Mouse (Mus musculus) hindbrain, embryonic 10.5 days (tissue): ENCODE results near the gene St8sia1. TPM values are rescaled to one million over a fixed set of nuclear protein-coding genes. Genes with fewer than 3 reads are reported as not detected.

Experiments
- DNase-seq: peaks from one replicate; pipeline ENCODE4 v3.0.0-alpha.2; 2017; ENCODE audit warnings: low spot score
- H3K27ac ChIP-seq: fragments of 300-500 bp; sonication (generic); 2 replicates; pipeline ENCODE4 v1.5.1; 2016; ENCODE audit warnings: mild to moderate bottlenecking, moderate library complexity
- H3K27me3 ChIP-seq: fragments of 300-500 bp; sonication (generic); 2 replicates; pipeline ENCODE4 v1.6.1; 2016; ENCODE audit warnings: mild to moderate bottlenecking; ENCODE audit not compliant: poor library complexity, insufficient read depth, severe bottlenecking
- H3K36me3 ChIP-seq: fragments of 300-500 bp; sonication (generic); 2 replicates; pipeline ENCODE4 v1.6.1; 2016; ENCODE audit warnings: mild to moderate bottlenecking, moderate library complexity
- H3K4me1 ChIP-seq: fragments of 300-500 bp; sonication (generic); replicated peaks from 2 replicates; pipeline ENCODE4 v1.6.1; 2016; ENCODE audit warnings: mild to moderate bottlenecking
- H3K4me3 ChIP-seq: fragments of 300-500 bp; sonication (generic); 2 replicates; pipeline ENCODE4 v1.5.1; 2016; ENCODE audit warnings: mild to moderate bottlenecking, moderate library complexity
- H3K9me3 ChIP-seq: fragments of 300-500 bp; sonication (generic); 2 replicates; pipeline ENCODE4 v1.6.1; 2016; ENCODE audit warnings: mild to moderate bottlenecking, moderate library complexity
- WGBS: fragments of 180-500 bp; shearing (Covaris S2); methylation state at CpG from one replicate; pipeline ENCODE4 v1.1.7; 2016; 5-methylcytosine and 5-hydroxymethylcytosine counted together
- polyA plus RNA-seq: library from polyadenylated mRNA; unstranded; fragments of >200 nt; fragmentation: Nextera tagmentation; extraction: Ambion mirVana; gene quantifications from 2 replicates; pipeline ENCODE4 v1.2.1, GENCODE M21; 2016

St8sia1 gene
- polyA plus RNA-seq, 1 experiment from 2014 or later, result 5.4 TPM

DNA sequence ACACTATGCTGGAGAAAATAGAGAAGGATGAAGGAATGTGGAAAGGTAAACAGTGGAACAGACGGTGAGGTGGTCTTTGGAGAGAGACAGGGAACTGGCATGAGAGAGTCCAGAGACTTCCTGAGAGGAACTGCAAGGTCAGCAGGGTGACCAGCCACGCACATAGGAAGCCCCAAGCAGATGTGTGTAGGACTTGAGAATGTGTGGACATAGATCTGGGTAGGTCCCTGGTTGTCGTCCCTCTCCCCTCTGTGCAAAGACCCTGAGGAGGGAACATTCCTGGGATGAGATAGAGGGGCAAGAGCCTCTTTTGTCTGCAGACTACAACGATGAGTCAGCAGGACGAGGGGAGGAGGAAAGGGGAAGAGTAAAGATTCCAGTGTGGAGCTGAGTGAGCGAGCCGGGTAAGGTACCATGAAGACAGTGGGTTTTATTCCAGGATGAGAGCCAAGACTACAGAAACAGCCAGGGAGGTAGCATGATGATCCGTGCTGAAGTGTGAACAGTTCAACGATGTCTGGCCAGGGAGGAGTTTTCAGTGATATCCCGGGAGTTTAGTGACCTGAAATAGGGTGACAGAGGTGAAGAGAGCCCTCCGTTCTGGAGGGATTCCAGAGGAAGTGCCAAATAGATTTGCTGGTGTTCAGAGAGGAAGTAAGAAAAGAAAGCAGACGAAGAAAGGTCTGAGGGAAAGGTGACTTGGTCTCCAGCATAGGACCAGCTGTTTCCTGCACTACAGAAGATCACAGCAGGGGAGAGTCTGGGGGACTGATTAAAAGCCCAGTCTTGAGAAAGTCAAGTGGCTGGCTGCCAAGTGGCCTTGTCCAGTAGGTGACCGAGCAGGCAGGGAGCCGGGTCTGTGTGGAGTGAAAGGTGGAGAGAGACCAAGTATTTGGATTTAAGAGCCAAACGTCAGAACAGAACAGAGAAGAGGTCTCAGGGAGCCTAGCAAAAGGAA, 85.2 kb downstream of the St8sia1 start:
- Histone ChIP-seq H3K27ac (peak overlapping the region; percentile 87), H3K4me3 (no peak overlapping the region), H3K4me1 (peaks cover 50% of the 10 kb centered on the region), H3K36me3 (no peaks in the 10 kb centered on the region; the same call in 1 of the 2 replicates), H3K27me3 (no peaks in the 10 kb centered on the region), H3K9me3 (no peaks in the 10 kb centered on the region)
- 43% methylated on average over 15 of the region's 15 CpGs for WGBS
- no peak for DNase-seq

DNA sequence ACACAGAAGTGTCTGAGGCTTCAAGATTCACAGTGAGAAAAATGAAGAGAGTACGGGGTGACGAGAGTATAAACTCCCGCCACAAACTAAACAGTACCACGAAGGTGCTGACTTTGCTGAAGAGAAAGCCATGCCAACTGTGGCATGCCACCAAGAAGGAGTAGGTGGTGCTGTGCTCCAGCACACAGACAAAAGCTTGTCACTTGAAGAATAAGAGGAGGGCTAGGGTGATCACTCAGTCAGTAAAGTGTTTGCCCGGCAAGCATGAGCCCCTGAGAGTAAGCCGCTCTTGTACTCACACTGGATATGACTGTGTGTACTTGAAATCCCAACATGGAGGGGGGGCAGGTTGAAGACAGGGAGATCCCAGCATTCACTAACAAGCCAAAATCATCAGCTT, 87.0 kb downstream of the St8sia1 start:
- no peaks in the 10 kb centered on the region for H3K9me3 ChIP-seq
- H3K27ac ChIP-seq, result peak overlapping the region; percentile 87
- no peaks in the 10 kb centered on the region for H3K27me3 ChIP-seq
- H3K4me1 ChIP-seq, result peaks cover 55% of the 10 kb centered on the region
- H3K36me3 ChIP-seq, result no peaks in the 10 kb centered on the region; the same call in 1 of the 2 replicates
- no peak overlapping the region for H3K4me3 ChIP-seq
- no peak for DNase-seq
- WGBS, result 51% methylated on average over 6 of the region's 6 CpGs

DNA sequence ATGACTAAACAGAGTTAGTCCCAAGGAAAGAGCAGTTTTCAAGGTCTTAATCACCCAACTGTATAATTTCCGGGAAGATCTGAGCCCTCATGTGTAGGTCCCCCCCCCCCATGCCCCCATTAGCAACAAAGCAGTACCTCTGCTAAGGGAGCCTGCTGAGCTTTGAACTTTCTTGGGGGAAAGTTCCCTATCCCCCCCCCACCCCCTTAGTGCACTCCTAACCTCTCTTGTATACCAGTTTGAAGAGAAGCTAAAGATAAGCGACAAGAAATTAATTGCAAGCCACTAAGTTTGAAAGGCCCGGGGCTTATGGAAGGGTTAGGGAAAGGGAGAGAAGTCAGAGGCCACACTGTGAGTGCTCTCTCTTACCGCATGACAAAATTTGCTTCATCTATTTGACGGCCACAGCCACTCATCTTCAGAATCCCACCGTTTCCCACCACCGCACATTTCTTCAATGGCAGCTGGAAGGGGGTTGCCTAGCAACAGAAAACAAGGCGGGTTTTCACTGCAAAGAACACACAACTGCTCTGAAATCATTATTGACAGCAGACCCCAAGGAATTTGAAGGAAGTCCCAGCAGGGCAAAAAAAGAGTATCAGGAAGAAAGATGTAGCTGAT, 87.9 kb downstream of the St8sia1 start:
- H3K4me1 ChIP-seq, result peaks cover 55% of the 10 kb centered on the region
- WGBS, result 13% methylated on average over 8 of the region's 8 CpGs
- no peaks in the 10 kb centered on the region for H3K27me3 ChIP-seq
- peak overlapping the region; percentile 87 for H3K27ac ChIP-seq
- H3K4me3 ChIP-seq, result 0 out of 2 replicates have a peak overlapping the region, but pooled peaks have one; percentile 2
- peak; percentile 85 for DNase-seq
- H3K9me3 ChIP-seq, result no peaks in the 10 kb centered on the region
- no peaks in the 10 kb centered on the region; the same call in 1 of the 2 replicates for H3K36me3 ChIP-seq

DNA sequence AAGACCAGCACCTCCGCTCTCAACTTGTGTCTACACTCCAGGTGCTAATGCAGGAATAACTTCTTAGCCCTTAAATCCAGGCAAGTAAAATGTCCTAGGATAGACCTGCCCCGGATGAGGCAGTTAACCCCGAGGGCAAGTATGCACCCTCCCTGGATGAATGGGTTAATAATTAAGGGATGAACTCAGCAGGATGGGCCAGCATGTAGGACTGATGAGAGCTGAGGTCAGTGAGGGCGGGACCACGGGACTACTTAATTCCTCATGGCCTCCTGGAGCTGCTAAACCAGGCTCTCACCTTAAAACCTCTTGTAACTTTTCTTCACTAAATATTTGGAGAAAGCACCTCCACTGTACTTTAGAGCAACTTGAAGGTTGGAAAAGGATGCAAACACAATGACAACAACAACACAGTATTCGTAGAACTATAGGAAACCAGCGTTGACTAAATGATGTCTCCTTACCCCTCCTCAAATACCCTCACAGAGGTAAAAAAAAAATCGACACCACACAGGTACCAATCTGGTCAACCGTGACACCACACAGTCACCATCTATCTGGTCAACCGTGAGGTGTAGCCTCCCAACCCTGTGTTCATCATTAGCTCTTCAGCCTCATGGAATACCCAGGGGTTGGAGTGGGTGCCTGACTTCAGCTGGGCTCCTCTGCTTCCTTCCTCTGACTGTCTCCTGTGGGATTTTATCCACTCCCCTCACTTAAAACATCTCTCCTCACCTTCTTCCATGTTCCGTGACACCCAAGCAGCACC, 90.3 kb downstream of the St8sia1 start:
- DNase-seq, result no peak
- 0 out of 2 replicates have a peak overlapping the region, but pooled peaks have one; percentile 16 for H3K27ac ChIP-seq
- H3K4me1 ChIP-seq, result peaks cover 46% of the 10 kb centered on the region
- H3K4me3 ChIP-seq, result no peak overlapping the region
- no peaks in the 10 kb centered on the region for H3K27me3 ChIP-seq
- WGBS, result 78% methylated on average over 11 of the region's 11 CpGs
- no peaks in the 10 kb centered on the region for H3K9me3 ChIP-seq
- H3K36me3 ChIP-seq, result no peaks in the 10 kb centered on the region; the same call in 1 of the 2 replicates

DNA sequence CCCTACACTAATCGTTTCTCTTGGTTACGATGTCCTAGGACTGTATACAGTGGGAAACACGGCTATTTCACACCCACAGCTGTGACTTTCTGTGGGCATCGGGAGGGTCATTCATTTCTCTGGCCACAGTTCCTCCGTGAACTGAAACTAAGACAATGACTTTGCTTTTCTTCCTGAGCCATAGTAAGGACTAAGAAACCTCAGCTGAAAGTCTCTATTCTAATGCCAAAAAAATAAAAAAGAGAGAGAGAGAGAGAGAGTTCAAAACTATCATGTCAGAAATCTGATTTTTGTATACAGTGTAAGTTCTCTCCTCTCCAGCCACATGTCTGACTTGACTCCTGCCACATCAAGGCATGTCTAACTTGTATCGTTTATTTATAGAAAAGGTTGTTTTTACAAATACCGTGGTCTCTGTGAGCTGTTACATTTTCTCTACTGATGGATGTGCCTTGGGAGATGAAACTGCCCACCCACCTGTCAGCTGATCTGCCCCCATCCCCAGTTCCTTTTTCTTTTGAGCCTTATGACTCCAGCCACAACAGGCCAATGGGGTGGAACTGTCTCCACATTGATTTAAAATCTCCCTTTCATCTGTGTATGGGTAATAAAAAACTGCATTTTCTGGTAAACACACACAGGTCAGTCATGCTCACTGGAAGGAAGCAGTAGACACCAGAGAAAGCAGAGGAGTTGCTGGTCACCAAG, 94.4 kb downstream of the St8sia1 start:
- no peak overlapping the region for H3K4me3 ChIP-seq
- no peaks in the 10 kb centered on the region for H3K9me3 ChIP-seq
- no peaks in the 10 kb centered on the region for H3K27me3 ChIP-seq
- DNase-seq, result no peak
- WGBS, result 83% methylated on average over 7 of the region's 7 CpGs
- peaks cover 33% of the 10 kb centered on the region for H3K4me1 ChIP-seq
- no peaks in the 10 kb centered on the region; the same call in 1 of the 2 replicates for H3K36me3 ChIP-seq
- H3K27ac ChIP-seq, result peak overlapping the region; percentile 62

DNA sequence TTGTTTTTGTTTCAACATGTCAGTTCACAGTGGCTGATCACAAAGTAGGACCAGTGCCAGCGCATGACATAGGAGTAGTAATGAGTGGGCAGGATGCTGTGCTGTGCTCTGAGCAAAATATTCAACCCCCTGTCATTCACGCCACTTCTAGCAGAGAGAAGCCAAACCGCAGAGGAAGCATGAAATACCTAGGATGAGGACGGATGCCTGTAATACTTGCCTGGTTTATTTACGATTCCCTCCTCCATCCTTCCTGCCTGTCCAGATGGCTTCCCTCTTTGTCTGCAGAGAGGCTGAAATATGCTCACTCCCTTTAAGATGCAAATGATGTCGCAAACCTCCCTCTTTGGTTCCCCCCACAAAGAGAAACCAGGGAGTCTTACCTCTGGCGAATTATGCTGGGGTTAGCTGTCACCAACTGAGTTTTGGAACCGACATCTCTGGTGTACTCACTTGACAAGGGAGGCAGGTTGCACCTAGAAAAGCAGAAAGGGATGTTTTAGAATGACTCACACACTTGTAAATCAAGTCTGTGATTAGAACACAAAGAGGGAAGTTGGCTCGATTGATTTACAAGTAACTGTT, 96.7 kb downstream of the St8sia1 start:
- WGBS, result 22% methylated on average over 9 of the region's 9 CpGs
- Histone ChIP-seq H3K27ac (peak overlapping the region; percentile 88), H3K27me3 (no peaks in the 10 kb centered on the region), H3K36me3 (peaks cover 4% of the 10 kb centered on the region; the same call in 1 of the 2 replicates), H3K4me1 (peaks cover 28% of the 10 kb centered on the region), H3K4me3 (0 out of 2 replicates have a peak overlapping the region, but pooled peaks have one; percentile 9), H3K9me3 (no peaks in the 10 kb centered on the region)
- peak; percentile 52 for DNase-seq

DNA sequence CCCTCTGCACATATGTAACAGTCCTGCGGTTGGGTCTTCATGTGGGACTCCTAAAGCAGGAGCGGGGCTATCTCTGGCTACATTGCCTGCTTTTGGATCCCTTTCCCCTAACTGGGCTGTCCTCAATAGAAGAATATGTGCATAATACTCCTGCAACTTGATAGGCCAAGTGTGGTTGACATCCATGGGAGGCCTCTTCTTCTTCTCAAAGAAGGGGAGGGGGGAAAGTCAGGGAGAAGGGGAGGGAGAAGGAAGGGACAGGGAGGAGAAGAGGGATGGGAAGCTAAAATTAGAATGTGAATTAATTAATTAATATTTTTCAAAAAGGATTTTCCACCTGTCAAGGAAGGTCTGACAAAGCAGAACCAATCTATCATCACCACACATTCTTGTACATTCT, 97.2 kb downstream of the St8sia1 start:
- WGBS, result 97% methylated on average over 2 of the region's 2 CpGs
- peaks cover 28% of the 10 kb centered on the region for H3K4me1 ChIP-seq
- H3K36me3 ChIP-seq, result peaks cover 9% of the 10 kb centered on the region; the same call in 1 of the 2 replicates
- H3K27ac ChIP-seq, result peak overlapping the region; percentile 88
- H3K4me3 ChIP-seq, result 0 out of 2 replicates have a peak overlapping the region, but pooled peaks have one; percentile 9
- H3K27me3 ChIP-seq, result no peaks in the 10 kb centered on the region
- H3K9me3 ChIP-seq, result no peaks in the 10 kb centered on the region
- DNase-seq, result no peak

DNA sequence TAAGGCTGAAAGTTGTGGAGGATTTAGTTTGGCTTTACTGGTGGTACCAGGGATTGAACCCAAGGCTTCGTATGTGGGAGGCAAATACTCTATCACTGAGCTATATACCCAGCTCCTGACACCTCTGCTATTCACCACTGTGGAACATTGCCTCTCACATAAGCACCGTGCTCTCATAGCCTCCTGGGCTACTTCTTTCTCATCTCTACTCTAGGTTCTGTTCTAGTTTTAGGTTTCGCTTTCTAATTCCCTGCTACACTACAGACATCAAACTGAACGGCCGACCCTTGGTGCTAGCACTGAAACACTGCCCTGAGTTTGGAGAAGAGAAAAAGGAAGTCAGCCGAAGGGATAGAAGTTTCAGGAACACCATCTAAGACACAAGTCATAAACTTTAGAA, 99.1 kb downstream of the St8sia1 start:
- Histone ChIP-seq H3K27me3 (no peaks in the 10 kb centered on the region), H3K27ac (no peak overlapping the region), H3K4me3 (no peak overlapping the region), H3K36me3 (peaks cover 17% of the 10 kb centered on the region; the same call in 1 of the 2 replicates), H3K9me3 (no peaks in the 10 kb centered on the region), H3K4me1 (peaks cover 26% of the 10 kb centered on the region)
- 96% methylated on average over 6 of the region's 6 CpGs for WGBS
- no peak for DNase-seq

DNA sequence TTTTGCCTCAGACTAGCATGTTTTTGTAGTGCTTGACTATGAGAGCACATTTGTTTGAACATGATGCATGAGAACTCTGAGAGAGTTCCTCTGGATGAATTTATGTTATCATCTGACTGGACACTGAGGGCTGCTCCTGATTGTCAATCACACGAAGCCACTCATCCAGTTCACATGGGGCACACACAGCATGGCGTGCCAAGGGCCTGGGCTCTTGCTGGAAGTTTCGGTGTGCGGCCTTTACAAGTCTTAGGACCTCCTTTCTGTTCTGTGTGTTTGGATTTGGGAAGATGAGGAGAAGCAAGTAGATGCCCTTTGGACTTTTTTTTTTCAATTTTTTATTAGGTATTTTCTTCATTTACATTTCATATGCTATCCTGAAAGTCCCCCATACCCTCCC, 100.4 kb downstream of the St8sia1 start:
- Histone ChIP-seq H3K9me3 (no peaks in the 10 kb centered on the region), H3K4me3 (no peak overlapping the region), H3K4me1 (peaks cover 25% of the 10 kb centered on the region), H3K36me3 (peaks cover 17% of the 10 kb centered on the region; the same call in 1 of the 2 replicates), H3K27ac (no peak overlapping the region), H3K27me3 (no peaks in the 10 kb centered on the region)
- WGBS, result 92% methylated on average over 4 of the region's 4 CpGs
- no peak for DNase-seq

DNA sequence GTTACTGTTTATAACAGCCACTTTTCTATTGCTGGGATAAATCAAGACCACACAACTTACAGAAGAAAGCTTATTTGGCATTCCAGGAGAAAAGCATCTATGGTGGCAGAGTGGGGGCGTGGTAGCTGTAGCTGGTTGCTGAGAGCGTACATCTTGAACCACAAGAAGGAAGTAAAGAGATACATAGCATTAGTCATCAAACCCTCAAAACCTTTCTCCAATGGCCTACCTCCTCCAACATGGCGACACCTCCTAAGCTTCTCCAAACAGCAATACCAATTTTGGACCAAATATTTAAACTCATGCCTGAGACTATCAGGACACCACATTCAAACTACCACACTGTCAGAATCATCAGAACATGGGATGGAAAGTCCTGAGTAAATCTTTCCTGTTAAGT, 102.0 kb downstream of the St8sia1 start:
- no peak for DNase-seq

DNA sequence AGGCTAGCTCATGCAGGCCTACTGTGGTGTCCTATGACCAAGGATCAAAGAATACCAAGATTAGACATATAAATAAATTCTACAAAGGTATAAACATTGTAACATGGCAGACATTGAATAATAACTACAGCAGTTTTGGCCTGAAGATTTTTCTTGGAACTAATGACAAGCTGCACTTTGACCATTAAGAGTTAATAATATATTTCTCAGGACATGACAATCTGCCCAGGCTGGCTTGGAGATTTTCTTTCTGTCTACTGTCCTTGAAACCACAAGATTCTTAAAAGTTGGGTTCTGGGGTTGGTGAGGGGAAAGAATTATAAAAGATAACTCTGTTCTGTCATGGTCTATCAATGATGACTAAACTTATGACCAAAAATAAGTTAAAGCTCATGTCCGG, 103.9 kb downstream of the St8sia1 start:
- Histone ChIP-seq H3K4me1 (peaks cover 21% of the 10 kb centered on the region), H3K4me3 (no peak overlapping the region), H3K36me3 (peaks cover 17% of the 10 kb centered on the region; the same call in 1 of the 2 replicates), H3K9me3 (no peaks in the 10 kb centered on the region), H3K27ac (no peak overlapping the region), H3K27me3 (no peaks in the 10 kb centered on the region)
- WGBS, result 90% methylated on average over 1 of the region's 1 CpGs
- DNase-seq, result no peak

More for the DNA sequence above, 102.0 kb downstream of the St8sia1 start:
- Histone ChIP-seq H3K9me3 (no peaks in the 10 kb centered on the region), H3K4me3 (no peak overlapping the region), H3K4me1 (peaks cover 24% of the 10 kb centered on the region), H3K36me3 (peaks cover 17% of the 10 kb centered on the region; the same call in 1 of the 2 replicates), H3K27ac (no peak overlapping the region), H3K27me3 (no peaks in the 10 kb centered on the region)
- 94% methylated on average over 3 of the region's 3 CpGs for WGBS
